36 mouse cellular contexts compared by ENCODE assay signal in genomic region chr5:34246443-34246842, GRCm38 (mm10). TPM values are rescaled to one million over a fixed set of nuclear protein-coding genes. Genes with fewer than 3 reads are reported as not detected.
"Had no signal": no experiment of that assay in that cellular context is flagged by ENCODE, and none has a peak within 500 bp of the region (broad histone marks: within the 10 kb centered on the region; RNA-seq: fewer than 3 reads in every experiment).

No protein-coding gene starts in this region.

- ATAC-seq: liver, embryonic 12.5 days; liver, postnatal 0 days; lung, postnatal 0 days; midbrain, embryonic 13.5 days; midbrain, embryonic 15.5 days; midbrain, embryonic 16.5 days had no signal

- H3K27me3 ChIP-seq: limb, embryonic 12.5 days; limb, embryonic 13.5 days; limb, embryonic 15.5 days; liver, embryonic 12.5 days; liver, embryonic 13.5 days; liver, embryonic 15.5 days; lung, embryonic 15.5 days; megakaryocyte, embryonic 14.5 days; midbrain, embryonic 12.5 days; midbrain, embryonic 13.5 days; midbrain, embryonic 15.5 days; neural tube, embryonic 12.5 days had no signal

- H3K4me1 ChIP-seq: liver, embryonic 15.5 days had no signal

- H3K27ac ChIP-seq: limb, embryonic 10.5 days; limb, embryonic 12.5 days; limb, embryonic 13.5 days; limb, embryonic 15.5 days; liver, embryonic 12.5 days; liver, embryonic 13.5 days; liver, embryonic 14.5 days; liver, embryonic 15.5 days; lung, embryonic 15.5 days; macrophage; midbrain, embryonic 10.5 days; midbrain, embryonic 12.5 days; midbrain, embryonic 13.5 days; midbrain, embryonic 15.5 days; neural tube, embryonic 12.5 days had no signal

- DNase-seq: left cerebral cortex, postnatal 4 days; liver; liver, embryonic 13.5 days; liver, postnatal 0 days; lung, adult 18-20 months; lung, adult 2 months; lung, embryonic 14.5 days; lung, postnatal 10 days; lung, postnatal 14 days; lung, postnatal 36 days; lung, postnatal 4 days; midbrain, embryonic 14.5 days had no signal

- H3K4me3 ChIP-seq: limb, embryonic 10.5 days; limb, embryonic 12.5 days; limb, embryonic 13.5 days; limb, embryonic 15.5 days; liver, embryonic 12.5 days; liver, embryonic 13.5 days; liver, embryonic 15.5 days; lung, embryonic 15.5 days; megakaryocyte, embryonic 14.5 days; midbrain, embryonic 10.5 days; midbrain, embryonic 12.5 days; midbrain, embryonic 13.5 days; midbrain, embryonic 15.5 days; myocyte; neural tube, embryonic 12.5 days had no signal

RNA-seq across cellular contexts. Expression of gene Zfyve28, which starts 41.8 kb away (rescaled TPM):
- total RNA-seq: liver, adult 2 months had no signal
- polyA plus RNA-seq: liver, embryonic 11.5 days; liver, embryonic 12.5 days had no signal

RNA-seq across cellular contexts. Expression of gene Cfap99, which starts 42.0 kb away (rescaled TPM):
- total RNA-seq: liver, adult 2 months; megakaryocyte progenitor cell, adult 5-6 weeks had no signal
- polyA plus RNA-seq: limb, embryonic 10.5 days; limb, embryonic 11.5 days; limb, embryonic 12.5 days; limb, embryonic 13.5 days; limb, embryonic 15.5 days; liver, adult 2 months; liver, embryonic 11.5 days; liver, embryonic 12.5 days; liver, embryonic 13.5 days; liver, embryonic 14.5 days; liver, embryonic 15.5 days; liver, embryonic 16.5 days; liver, postnatal 0 days; lung, embryonic 14.5 days; macrophage; midbrain, embryonic 10.5 days; midbrain, embryonic 12.5 days; midbrain, embryonic 13.5 days; midbrain, embryonic 14.5 days; neural tube, embryonic 11.5 days; neural tube, embryonic 12.5 days had no signal
